ENCODE assay signal across 15 mouse cellular contexts in genomic region chr4:32045234-32045633, GRCm38 (mm10).
DNase-seq lines count a peak whose midpoint lies in the region; ATAC-seq lines count a peak whose summit lies in the region.
"Had no signal": no experiment of that assay in that cellular context is flagged by ENCODE, and none has a peak within 500 bp of the region (broad histone marks: within the 10 kb centered on the region; RNA-seq: fewer than 3 reads in every experiment).

No protein-coding gene starts in this region.

- no peak overlapping the region for H3K4me2 ChIP-seq in midbrain, embryonic 11.5 days
- H3K4me2 ChIP-seq in midbrain, embryonic 15.5 days = no peak overlapping the region
- no peak overlapping the region for H3K4me2 ChIP-seq in kidney, embryonic 16.5 days (replicated peaks; ENCODE audit: low read depth, low read length)

- no peak overlapping the region for H3K27ac ChIP-seq in midbrain, embryonic 11.5 days (ENCODE audit: low read depth, low read length)
- no peak overlapping the region for H3K27ac ChIP-seq in midbrain, embryonic 15.5 days
- no peak overlapping the region for H3K27ac ChIP-seq in kidney, embryonic 16.5 days (ENCODE audit: low read length)

- WGBS in midbrain, embryonic 11.5 days = 4% methylated on average over 5 of the region's 5 CpGs
- WGBS in midbrain, embryonic 15.5 days = 15% methylated on average over 5 of the region's 5 CpGs
- 18% methylated on average over 5 of the region's 5 CpGs for WGBS in kidney, embryonic 16.5 days

- H3K4me1 ChIP-seq in midbrain, embryonic 11.5 days (ENCODE audit: control insufficient read depth, insufficient read depth, low read length) = peaks cover 10% of the 10 kb centered on the region; the same call in 1 of the 2 replicates
- H3K4me1 ChIP-seq in midbrain, embryonic 15.5 days = peaks cover 26% of the 10 kb centered on the region
- H3K4me1 ChIP-seq in kidney, embryonic 16.5 days (ENCODE audit: insufficient read depth, low read length) = peaks cover 14% of the 10 kb centered on the region

- no peak for DNase-seq in midbrain, embryonic 11.5 days (ENCODE audit: low spot score, missing footprints)
- DNase-seq in embryo, embryonic 10.5 days (ENCODE audit: low spot score) = peak; percentile 74
- peak; percentile 54 for DNase-seq in mesoderm, embryonic 11.5 days (ENCODE audit: low read depth, low spot score)
- no peak for DNase-seq in testis, postnatal 10 days (ENCODE audit: low spot score)
- no peak for DNase-seq in frontal cortex, postnatal 25 days (ENCODE audit: low spot score in 2 of 2)
- DNase-seq: adrenal gland, postnatal 10 days; cerebellum, adult 8-10 months; layer of hippocampus, adult 9-11 months; liver; lung, adult 2 months; right cerebral cortex, postnatal 25 days had no signal

- no peaks in the 10 kb centered on the region for H3K36me3 ChIP-seq in midbrain, embryonic 11.5 days (ENCODE audit: control insufficient read depth, insufficient read depth, low read length)
- no peaks in the 10 kb centered on the region for H3K36me3 ChIP-seq in midbrain, embryonic 15.5 days (replicated peaks)
- no peaks in the 10 kb centered on the region for H3K36me3 ChIP-seq in kidney, embryonic 16.5 days (ENCODE audit: insufficient read depth, low read length)
- H3K36me3 ChIP-seq: G1E had no signal

- H3K9me3 ChIP-seq in midbrain, embryonic 11.5 days (ENCODE audit: control insufficient read depth, low read length) = no peaks in the 10 kb centered on the region
- H3K9me3 ChIP-seq in midbrain, embryonic 15.5 days = no peaks in the 10 kb centered on the region
- no peaks in the 10 kb centered on the region for H3K9me3 ChIP-seq in kidney, embryonic 16.5 days (ENCODE audit: low read length)
- H3K9me3 ChIP-seq: G1E had no signal

- H3K9ac ChIP-seq in midbrain, embryonic 11.5 days (ENCODE audit: low read length) = peak overlapping the region; percentile 22; the same call in 1 of the 2 replicates
- no peak overlapping the region for H3K9ac ChIP-seq in midbrain, embryonic 15.5 days
- H3K9ac ChIP-seq in kidney, embryonic 16.5 days (replicated peaks; ENCODE audit: low read length) = no peak overlapping the region

- no peak overlapping the region for H3K4me3 ChIP-seq in midbrain, embryonic 11.5 days (ENCODE audit: low read depth, low read length)
- H3K4me3 ChIP-seq in midbrain, embryonic 15.5 days = no peak overlapping the region
- no peak overlapping the region for H3K4me3 ChIP-seq in kidney, embryonic 16.5 days (ENCODE audit: low read length)
- H3K4me3 ChIP-seq: erythroblast, embryonic 14.5 days had no signal

- no peak for ATAC-seq in midbrain, embryonic 11.5 days (ENCODE audit: low FRiP score)
- no peak for ATAC-seq in midbrain, embryonic 15.5 days (replicated peaks)
- ATAC-seq in kidney, embryonic 16.5 days (ENCODE audit: low FRiP score, low TSS enrichment) = peak; percentile 35; the same call in 1 of the 2 replicates

- H3K27me3 ChIP-seq in midbrain, embryonic 11.5 days (ENCODE audit: control insufficient read depth, insufficient read depth, low read length) = no peaks in the 10 kb centered on the region
- no peaks in the 10 kb centered on the region for H3K27me3 ChIP-seq in midbrain, embryonic 15.5 days (replicated peaks)
- H3K27me3 ChIP-seq in kidney, embryonic 16.5 days (ENCODE audit: insufficient read depth, low read length) = no peaks in the 10 kb centered on the region

Comparison
In these comparisons a context has a peak if more than half of its experiments do, and no peak if none do; other contexts are left out.
1. DNase-seq: peak in embryo, embryonic 10.5 days (single experiment) and mesoderm, embryonic 11.5 days (single experiment); none in midbrain, embryonic 11.5 days (single experiment), testis, postnatal 10 days (single experiment) and frontal cortex, postnatal 25 days (0 of 2).